Mouse (Mus musculus): Measurements from ENCODE around the gene Nxph1. TPM values are rescaled to one million over a fixed set of nuclear protein-coding genes. Genes with fewer than 3 reads are reported as not detected.
A peak's percentile ranks its signal among the peaks of the same experiment; 100 is the strongest.

The Nxph1 gene
- polyA plus RNA-seq, 1 experiment from 2014 or later = 37.5 TPM

DNA sequence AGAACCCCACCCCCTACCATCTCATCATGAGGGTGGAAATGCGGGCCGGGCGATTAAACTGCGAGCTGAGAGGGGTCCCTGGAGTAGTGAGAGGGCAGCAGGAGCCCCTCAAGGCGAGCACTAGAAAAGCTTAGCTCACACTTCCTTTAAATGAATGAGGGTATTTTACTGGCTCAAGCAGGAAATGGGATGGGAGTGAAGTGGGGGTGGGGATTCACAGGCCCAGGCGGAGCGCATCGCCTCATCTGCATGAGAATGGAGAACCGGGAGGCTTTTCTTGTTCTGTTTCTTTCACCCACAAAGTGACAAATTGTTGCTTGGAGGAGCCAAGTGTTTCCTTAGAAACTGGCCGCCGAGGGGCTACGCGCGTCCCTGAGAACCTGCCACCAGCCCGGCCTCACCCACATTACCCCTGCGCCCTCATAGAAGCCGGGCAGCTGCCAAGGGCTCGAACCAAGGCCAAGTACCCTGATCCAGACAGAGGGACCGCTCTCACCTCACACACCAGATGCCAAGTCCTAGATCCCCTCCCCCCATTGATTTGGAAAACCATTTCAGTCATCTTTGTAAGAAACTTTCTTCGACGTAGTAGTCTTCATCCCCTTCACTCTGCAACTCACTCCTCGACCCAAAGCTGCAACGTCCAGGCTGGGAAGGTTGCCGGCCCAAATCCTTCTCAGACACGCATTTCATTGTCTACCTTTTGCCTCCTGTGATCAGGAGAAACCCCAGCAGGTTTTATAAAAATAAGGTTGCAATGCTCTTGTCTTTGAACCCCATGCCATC is 8.7 kb downstream of the Nxph1 start:
- Histone ChIP-seq H3K4me2 (ENCODE audit: low read length) (peak overlapping the region; percentile 51), H3K9me3 (replicated peaks; ENCODE audit: control insufficient read depth, low read length) (no peaks in the 10 kb centered on the region), H3K27me3 (replicated peaks; ENCODE audit: control insufficient read depth, insufficient read depth, low read length) (peaks cover 28% of the 10 kb centered on the region), H3K36me3 (ENCODE audit: control insufficient read depth, insufficient read depth, low read length) (no peaks in the 10 kb centered on the region), H3K27ac (ENCODE audit: low read depth, low read length) (peak overlapping the region; percentile 27; the same call in 1 of the 2 replicates), H3K4me3 (ENCODE audit: low read depth, low read length) (peak overlapping the region; percentile 22), H3K4me1 (ENCODE audit: control insufficient read depth, insufficient read depth, low read length) (peaks cover 17% of the 10 kb centered on the region), H3K9ac (ENCODE audit: low read length) (peak overlapping the region; percentile 25; the same call in 1 of the 2 replicates)
- WGBS = under 1% methylated on average over 25 of the region's 25 CpGs
- peak; percentile 85 for DNase-seq (ENCODE audit: low spot score)
- ATAC-seq = peak; percentile 82

DNA sequence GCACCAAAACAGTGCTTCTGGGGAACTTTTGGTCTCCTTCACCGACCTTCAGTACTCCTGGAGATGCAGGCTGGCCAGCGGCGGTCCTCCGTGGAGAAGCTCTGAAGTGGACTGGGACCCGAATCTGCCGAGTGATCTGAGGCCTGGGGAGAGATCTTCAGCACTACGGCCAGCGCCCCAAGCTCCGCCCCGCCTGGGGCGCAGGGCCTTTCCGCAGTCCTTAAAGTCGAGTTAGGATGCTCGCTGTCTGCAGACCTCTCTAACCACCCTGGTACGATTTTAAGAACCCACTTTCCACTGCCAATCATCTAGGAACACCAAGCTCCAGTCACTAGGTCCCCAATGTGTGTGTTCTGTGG is 9.3 kb downstream of the Nxph1 start:
- peaks cover 28% of the 10 kb centered on the region for H3K27me3 ChIP-seq (replicated peaks; ENCODE audit: control insufficient read depth, insufficient read depth, low read length)
- WGBS = under 1% methylated on average over 15 of the region's 15 CpGs
- H3K9me3 ChIP-seq (replicated peaks; ENCODE audit: control insufficient read depth, low read length) = no peaks in the 10 kb centered on the region
- H3K4me3 ChIP-seq (ENCODE audit: low read depth, low read length) = peak overlapping the region; percentile 22
- peaks cover 17% of the 10 kb centered on the region for H3K4me1 ChIP-seq (ENCODE audit: control insufficient read depth, insufficient read depth, low read length)
- ATAC-seq = 0 out of 2 replicates have a peak, but pooled peaks have one; percentile 4
- peak overlapping the region; percentile 51 for H3K4me2 ChIP-seq (ENCODE audit: low read length)
- no peaks in the 10 kb centered on the region for H3K36me3 ChIP-seq (ENCODE audit: control insufficient read depth, insufficient read depth, low read length)
- peak; percentile 47 for DNase-seq (ENCODE audit: low spot score)
- no peak overlapping the region for H3K27ac ChIP-seq (ENCODE audit: low read depth, low read length)
- no peak overlapping the region for H3K9ac ChIP-seq (ENCODE audit: low read length)

DNA sequence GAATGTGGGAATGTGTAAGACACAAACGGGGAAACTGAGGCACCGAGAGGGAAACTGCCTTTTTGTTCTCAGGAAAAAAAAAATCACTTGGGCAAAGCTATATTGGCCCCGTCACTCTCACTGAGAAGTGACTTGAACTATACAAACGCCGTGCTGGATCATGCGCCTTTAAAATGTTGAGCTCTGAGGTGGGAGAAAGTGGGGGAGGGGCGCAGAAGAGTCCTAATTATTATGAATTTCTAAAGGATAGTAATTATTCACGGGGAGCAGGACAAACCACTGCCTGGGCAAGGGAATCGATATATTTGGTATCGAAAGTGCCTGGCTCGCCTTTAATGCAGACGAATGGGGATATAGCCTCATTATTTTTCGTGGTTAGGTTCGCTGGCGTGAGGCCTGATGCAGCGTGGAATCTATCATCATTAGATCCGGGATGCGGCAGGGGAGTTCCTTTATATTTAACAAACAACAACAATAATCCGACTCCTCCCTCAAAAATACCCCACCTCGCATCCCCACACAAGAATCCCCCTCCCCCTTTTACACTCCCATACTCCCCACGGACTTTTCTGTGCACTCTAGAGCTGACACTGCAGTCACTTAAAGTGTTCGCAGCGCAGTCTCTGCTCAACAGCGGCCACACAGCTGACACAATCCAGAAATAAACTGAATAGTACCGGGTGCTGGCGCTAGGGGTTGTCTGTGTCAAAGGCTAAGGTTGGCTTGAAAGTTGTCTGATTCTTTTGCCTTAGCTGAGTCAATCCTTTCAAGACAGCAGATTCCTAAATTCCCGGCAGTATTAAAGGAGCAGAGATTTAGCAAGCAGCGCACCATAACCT is 10.1 kb downstream of the Nxph1 start:
- no peaks in the 10 kb centered on the region for H3K36me3 ChIP-seq (ENCODE audit: control insufficient read depth, insufficient read depth, low read length)
- ATAC-seq (peak; percentile 51), DNase-seq (ENCODE audit: low spot score) (peak; percentile 73)
- H3K4me2 ChIP-seq (ENCODE audit: low read length) = peak overlapping the region; percentile 51
- no peak overlapping the region; the same call in 1 of the 2 replicates for H3K9ac ChIP-seq (ENCODE audit: low read length)
- peak overlapping the region; percentile 22 for H3K4me3 ChIP-seq (ENCODE audit: low read depth, low read length)
- no peaks in the 10 kb centered on the region for H3K9me3 ChIP-seq (replicated peaks; ENCODE audit: control insufficient read depth, low read length)
- H3K27me3 ChIP-seq (replicated peaks; ENCODE audit: control insufficient read depth, insufficient read depth, low read length) = peaks cover 22% of the 10 kb centered on the region
- 2% methylated on average over 28 of the region's 28 CpGs for WGBS
- H3K27ac ChIP-seq (ENCODE audit: low read depth, low read length) = no peak overlapping the region
- peaks cover 17% of the 10 kb centered on the region for H3K4me1 ChIP-seq (ENCODE audit: control insufficient read depth, insufficient read depth, low read length)

DNA sequence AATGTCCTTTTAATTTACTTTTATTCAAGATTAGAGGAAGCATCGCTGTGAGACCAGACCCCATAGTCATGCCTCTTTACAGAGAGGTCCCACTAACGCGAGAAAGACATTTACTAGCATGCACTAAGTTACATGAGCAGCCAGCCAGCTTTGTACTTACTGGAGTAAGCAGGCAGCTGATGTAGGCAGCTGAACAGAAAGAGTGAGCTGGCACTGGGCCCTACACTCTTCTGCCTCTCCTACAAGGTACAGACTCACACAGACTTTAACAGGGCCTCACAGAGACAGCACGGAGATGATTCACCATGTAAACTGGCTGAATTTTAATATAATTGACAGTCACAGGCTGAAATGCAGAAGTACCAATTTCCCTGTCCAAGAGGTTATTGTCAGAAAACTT is 11.6 kb downstream of the Nxph1 start:
- Histone ChIP-seq H3K9me3 (replicated peaks; ENCODE audit: control insufficient read depth, low read length) (no peaks in the 10 kb centered on the region), H3K36me3 (ENCODE audit: control insufficient read depth, insufficient read depth, low read length) (no peaks in the 10 kb centered on the region), H3K27ac (ENCODE audit: low read depth, low read length) (no peak overlapping the region), H3K27me3 (replicated peaks; ENCODE audit: control insufficient read depth, insufficient read depth, low read length) (peaks cover 9% of the 10 kb centered on the region), H3K9ac (ENCODE audit: low read length) (no peak overlapping the region), H3K4me1 (ENCODE audit: control insufficient read depth, insufficient read depth, low read length) (peaks cover 17% of the 10 kb centered on the region), H3K4me2 (ENCODE audit: low read length) (no peak overlapping the region), H3K4me3 (ENCODE audit: low read depth, low read length) (no peak overlapping the region)
- 76% methylated on average over 4 of the region's 4 CpGs for WGBS
- ATAC-seq = no peak
- peak; percentile 22 for DNase-seq (ENCODE audit: low spot score)

DNA sequence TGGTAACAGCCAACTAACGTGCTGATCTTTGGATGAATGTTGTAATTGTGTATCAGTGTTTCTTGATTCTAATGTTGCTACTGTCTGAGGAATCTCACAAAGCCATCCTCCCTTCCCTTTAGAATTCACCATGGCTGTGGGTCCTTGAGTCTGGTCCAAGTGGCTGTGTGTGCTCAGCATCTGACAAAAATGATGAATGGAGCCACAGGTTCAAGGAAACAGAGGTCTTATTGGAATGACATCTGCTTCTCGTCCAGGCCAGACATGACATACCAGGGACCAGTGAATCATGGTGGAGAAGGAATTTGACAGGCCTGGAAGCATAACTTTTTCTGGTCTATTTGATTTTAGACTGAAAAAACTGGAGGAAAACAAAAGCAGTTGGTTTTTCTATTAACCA is 22.3 kb downstream of the Nxph1 start:
- H3K27ac ChIP-seq (ENCODE audit: low read depth, low read length) = no peak overlapping the region
- H3K9me3 ChIP-seq (replicated peaks; ENCODE audit: control insufficient read depth, low read length) = no peaks in the 10 kb centered on the region
- no peak overlapping the region for H3K4me2 ChIP-seq (ENCODE audit: low read length)
- no peaks in the 10 kb centered on the region for H3K36me3 ChIP-seq (ENCODE audit: control insufficient read depth, insufficient read depth, low read length)
- no peaks in the 10 kb centered on the region for H3K4me1 ChIP-seq (ENCODE audit: control insufficient read depth, insufficient read depth, low read length)
- no peak overlapping the region for H3K4me3 ChIP-seq (ENCODE audit: low read depth, low read length)
- WGBS = 79% methylated on average over 2 of the region's 2 CpGs
- DNase-seq (ENCODE audit: low spot score) = no peak
- ATAC-seq = no peak
- no peaks in the 10 kb centered on the region for H3K27me3 ChIP-seq (replicated peaks; ENCODE audit: control insufficient read depth, insufficient read depth, low read length)
- H3K9ac ChIP-seq (ENCODE audit: low read length) = no peak overlapping the region

DNA sequence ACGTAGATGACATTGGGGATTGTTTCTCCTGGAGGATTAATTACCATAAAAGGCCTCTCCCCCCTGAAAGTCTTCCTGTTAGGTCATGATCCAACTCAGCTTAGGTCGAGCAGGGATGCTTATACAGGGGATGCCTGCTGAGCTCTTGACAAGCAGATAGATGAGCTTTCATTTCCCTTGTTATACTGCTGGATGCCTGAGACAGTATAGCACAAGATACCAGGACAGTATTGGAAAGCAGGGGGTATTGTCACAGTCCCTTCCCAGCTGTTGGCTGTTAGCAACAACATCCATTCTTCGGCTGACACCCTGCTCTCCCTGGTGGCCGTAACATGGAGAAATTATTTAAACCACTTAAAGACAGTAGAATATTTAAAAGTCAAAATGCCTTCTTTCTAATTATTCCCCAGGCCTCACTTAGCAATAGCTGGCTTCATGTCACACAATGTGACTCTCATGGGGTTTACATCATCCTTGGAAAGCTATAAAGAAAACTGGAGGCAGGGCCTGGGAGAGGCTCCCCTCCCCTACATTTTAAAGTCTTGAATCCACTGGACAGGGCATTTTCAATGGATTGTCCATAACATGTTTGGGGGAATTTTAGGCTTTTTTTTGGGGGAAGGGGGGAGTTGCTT is 31.1 kb downstream of the Nxph1 start:
- DNase-seq (ENCODE audit: low spot score) (no peak), ATAC-seq (no peak)
- Histone ChIP-seq H3K27ac (ENCODE audit: low read depth, low read length) (no peak overlapping the region), H3K36me3 (ENCODE audit: control insufficient read depth, insufficient read depth, low read length) (no peaks in the 10 kb centered on the region), H3K9me3 (replicated peaks; ENCODE audit: control insufficient read depth, low read length) (no peaks in the 10 kb centered on the region), H3K4me2 (ENCODE audit: low read length) (no peak overlapping the region), H3K4me3 (ENCODE audit: low read depth, low read length) (no peak overlapping the region), H3K9ac (ENCODE audit: low read length) (no peak overlapping the region), H3K4me1 (ENCODE audit: control insufficient read depth, insufficient read depth, low read length) (no peaks in the 10 kb centered on the region), H3K27me3 (replicated peaks; ENCODE audit: control insufficient read depth, insufficient read depth, low read length) (no peaks in the 10 kb centered on the region)
- 48% methylated on average over 4 of the region's 4 CpGs for WGBS

DNA sequence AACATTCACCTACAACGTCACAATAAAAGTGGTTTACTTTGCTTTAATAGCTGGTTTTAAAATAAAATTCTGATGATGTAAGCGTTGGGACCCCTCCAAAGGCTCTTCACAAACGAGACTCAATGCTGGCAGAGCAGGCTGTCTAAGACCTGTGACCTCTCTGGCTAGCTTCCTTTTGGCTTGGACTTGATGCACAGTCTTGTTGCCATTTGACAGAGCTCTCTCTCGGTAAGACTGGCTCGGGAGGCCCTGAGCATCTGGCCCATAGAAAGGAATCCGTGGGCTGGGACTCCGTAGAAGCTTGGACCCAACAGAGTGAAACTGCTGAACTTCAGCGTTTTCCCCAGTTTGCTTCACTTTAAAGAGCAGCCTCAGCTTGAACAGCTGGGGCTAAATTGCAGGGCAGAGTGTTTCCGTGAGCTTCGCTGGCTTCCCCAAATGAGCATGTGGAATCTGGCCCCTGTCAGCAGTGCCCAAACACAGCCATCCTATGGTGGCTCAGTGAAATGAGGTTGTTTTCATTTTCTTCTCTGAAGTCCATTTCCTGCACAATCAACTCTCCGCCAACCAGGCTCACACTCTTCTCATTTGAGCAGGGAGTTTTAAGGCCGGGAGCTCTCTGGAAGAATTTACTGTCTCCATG is 48.2 kb downstream of the Nxph1 start:
- Histone ChIP-seq H3K9ac (ENCODE audit: low read length) (no peak overlapping the region), H3K9me3 (replicated peaks; ENCODE audit: control insufficient read depth, low read length) (no peaks in the 10 kb centered on the region), H3K27ac (ENCODE audit: low read depth, low read length) (no peak overlapping the region), H3K4me1 (ENCODE audit: control insufficient read depth, insufficient read depth, low read length) (no peaks in the 10 kb centered on the region), H3K36me3 (ENCODE audit: control insufficient read depth, insufficient read depth, low read length) (no peaks in the 10 kb centered on the region), H3K4me2 (ENCODE audit: low read length) (no peak overlapping the region), H3K27me3 (replicated peaks; ENCODE audit: control insufficient read depth, insufficient read depth, low read length) (no peaks in the 10 kb centered on the region), H3K4me3 (ENCODE audit: low read depth, low read length) (no peak overlapping the region)
- DNase-seq (ENCODE audit: low spot score) = peak; percentile 9
- WGBS = 72% methylated on average over 12 of the region's 12 CpGs
- no peak for ATAC-seq

DNA sequence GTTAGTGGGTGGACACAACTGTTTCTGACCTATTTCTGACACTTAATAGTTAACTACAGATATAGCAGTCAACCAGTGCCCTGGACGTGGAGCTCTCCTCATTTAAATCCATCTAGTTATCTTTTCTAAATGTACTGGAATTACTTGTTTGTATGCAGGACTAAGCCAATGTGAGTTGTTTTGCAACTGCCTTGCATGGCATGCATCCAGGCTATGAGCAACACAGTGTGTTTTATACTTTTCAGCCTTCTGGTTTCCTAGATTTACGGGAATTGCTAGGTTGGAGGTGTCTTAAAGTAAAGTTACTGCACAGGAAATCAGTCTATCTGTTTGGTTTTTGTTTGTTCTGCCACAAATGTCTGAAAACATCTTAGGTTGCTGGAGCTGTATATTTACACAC is 49.1 kb downstream of the Nxph1 start:
- 79% methylated on average over 2 of the region's 2 CpGs for WGBS
- no peaks in the 10 kb centered on the region for H3K9me3 ChIP-seq (replicated peaks; ENCODE audit: control insufficient read depth, low read length)
- ATAC-seq (no peak), DNase-seq (ENCODE audit: low spot score) (no peak)
- no peak overlapping the region for H3K9ac ChIP-seq (ENCODE audit: low read length)
- H3K4me2 ChIP-seq (ENCODE audit: low read length) = no peak overlapping the region
- H3K27ac ChIP-seq (ENCODE audit: low read depth, low read length) = no peak overlapping the region
- H3K36me3 ChIP-seq (ENCODE audit: control insufficient read depth, insufficient read depth, low read length) = no peaks in the 10 kb centered on the region
- H3K27me3 ChIP-seq (replicated peaks; ENCODE audit: control insufficient read depth, insufficient read depth, low read length) = no peaks in the 10 kb centered on the region
- H3K4me1 ChIP-seq (ENCODE audit: control insufficient read depth, insufficient read depth, low read length) = no peaks in the 10 kb centered on the region
- H3K4me3 ChIP-seq (ENCODE audit: low read depth, low read length) = no peak overlapping the region
